Mouse (Mus musculus) heart, postnatal 0 days (tissue): ENCODE results near the gene Gng10.

Experiments used
- CTCF ChIP-seq: IDR thresholded peaks from 2 replicates; pipeline ENCODE4 v1.5.1; 2016; ENCODE audit warnings: antibody characterized with exemption, control low read depth, low read depth
- EP300 ChIP-seq: IDR thresholded peaks from 2 replicates; pipeline ENCODE4 v1.6.1; 2016; ENCODE audit warnings: antibody characterized with exemption, low read depth

- no peak for TF ChIP-seq CTCF
- no peak for TF ChIP-seq EP300
Measured at GRCm38 (mm10) chr4:59089391-59089790, 54.5 kb downstream of the Gng10 start.
